In the genomic region with DNA sequence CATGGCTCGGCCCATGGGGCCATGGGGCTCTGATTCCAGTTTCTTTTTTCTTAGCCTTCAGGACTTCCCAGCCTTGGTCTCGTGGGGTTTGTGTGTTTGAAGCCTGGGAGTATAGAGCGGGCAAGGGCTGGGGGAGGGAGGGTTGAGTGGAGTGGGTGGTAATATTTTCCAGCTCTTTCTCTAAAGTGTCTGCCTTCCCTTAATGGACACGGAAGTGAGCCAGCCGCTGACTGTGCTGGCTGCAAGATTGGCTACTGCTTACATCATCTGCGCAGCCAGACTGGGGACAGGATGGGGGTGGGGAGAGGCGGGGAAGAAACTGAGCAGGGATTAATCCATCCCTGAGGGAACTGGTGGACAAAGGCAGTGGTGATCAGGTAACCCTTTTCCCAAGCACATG, we compare ENCODE assay signal across 9 mouse cellular contexts. TPM values are rescaled to one million over a fixed set of nuclear protein-coding genes. Genes with fewer than 3 reads are reported as not detected.
DNase-seq lines count a peak whose midpoint lies in the region; ATAC-seq lines count a peak whose summit lies in the region.
"Had no signal": no experiment of that assay in that cellular context is flagged by ENCODE, and none has a peak within 500 bp of the region (broad histone marks: within the 10 kb centered on the region; RNA-seq: fewer than 3 reads in every experiment).

No protein-coding gene starts in this region.

- no peak overlapping the region for H3K9ac ChIP-seq in neural tube, embryonic 11.5 days (ENCODE audit: low read length)
- H3K9ac ChIP-seq in hindbrain, embryonic 11.5 days (ENCODE audit: low read depth, low read length): no peak overlapping the region
- no peak overlapping the region; the same call in 1 of the 2 replicates for H3K9ac ChIP-seq in limb, embryonic 11.5 days (ENCODE audit: low read length)
- H3K9ac ChIP-seq in neural tube, embryonic 15.5 days (replicated peaks): no peak overlapping the region

- 55% methylated on average over 7 of the region's 7 CpGs for WGBS in neural tube, embryonic 11.5 days
- 48% methylated on average over 7 of the region's 7 CpGs for WGBS in hindbrain, embryonic 11.5 days
- WGBS in limb, embryonic 11.5 days: 27% methylated on average over 7 of the region's 7 CpGs
- 48% methylated on average over 7 of the region's 7 CpGs for WGBS in neural tube, embryonic 15.5 days

- H3K4me1 ChIP-seq in neural tube, embryonic 11.5 days (ENCODE audit: control insufficient read depth, insufficient read depth, low read length): 0 out of 2 replicates have a peak, but pooled peaks cover 3% of the 10 kb centered on the region
- no peaks in the 10 kb centered on the region for H3K4me1 ChIP-seq in hindbrain, embryonic 11.5 days (replicated peaks; ENCODE audit: control insufficient read depth, insufficient read depth, low read length)
- peaks cover 9% of the 10 kb centered on the region; the same call in 1 of the 2 replicates for H3K4me1 ChIP-seq in limb, embryonic 11.5 days (ENCODE audit: control insufficient read depth, insufficient read depth, low read length)
- H3K4me1 ChIP-seq in neural tube, embryonic 15.5 days: peaks cover 8% of the 10 kb centered on the region

- H3K9me3 ChIP-seq in neural tube, embryonic 11.5 days (ENCODE audit: control insufficient read depth, low read length): no peaks in the 10 kb centered on the region
- H3K9me3 ChIP-seq in hindbrain, embryonic 11.5 days (ENCODE audit: control insufficient read depth, low read length): no peaks in the 10 kb centered on the region
- no peaks in the 10 kb centered on the region for H3K9me3 ChIP-seq in limb, embryonic 11.5 days (ENCODE audit: control insufficient read depth, low read length)
- H3K9me3 ChIP-seq in neural tube, embryonic 15.5 days (replicated peaks): no peaks in the 10 kb centered on the region

- no peak overlapping the region for H3K4me3 ChIP-seq in neural tube, embryonic 11.5 days (ENCODE audit: low read depth, low read length)
- no peak overlapping the region for H3K4me3 ChIP-seq in hindbrain, embryonic 11.5 days (ENCODE audit: low read depth, low read length)
- no peak overlapping the region for H3K4me3 ChIP-seq in limb, embryonic 11.5 days (ENCODE audit: low read depth, low read length)
- no peak overlapping the region for H3K4me3 ChIP-seq in neural tube, embryonic 15.5 days (replicated peaks)

- ATAC-seq in neural tube, embryonic 11.5 days (ENCODE audit: insufficient read depth, low FRiP score, low TSS enrichment): no peak; the same call in 1 of the 2 replicates
- ATAC-seq in hindbrain, embryonic 11.5 days (ENCODE audit: low FRiP score): no peak
- ATAC-seq in limb, embryonic 11.5 days (ENCODE audit: insufficient number of reproducible peaks, low FRiP score, low TSS enrichment, low read depth): peak; percentile 86
- ATAC-seq in neural tube, embryonic 15.5 days (ENCODE audit: low FRiP score): peak; percentile 66; the same call in 1 of the 2 replicates

- no peaks in the 10 kb centered on the region for H3K27me3 ChIP-seq in neural tube, embryonic 11.5 days (ENCODE audit: control insufficient read depth, insufficient read depth, low read length)
- no peaks in the 10 kb centered on the region for H3K27me3 ChIP-seq in hindbrain, embryonic 11.5 days (ENCODE audit: control insufficient read depth, insufficient read depth, low read length)
- H3K27me3 ChIP-seq in limb, embryonic 11.5 days (ENCODE audit: control insufficient read depth, insufficient read depth, low read length): no peaks in the 10 kb centered on the region
- H3K27me3 ChIP-seq in neural tube, embryonic 15.5 days (replicated peaks): no peaks in the 10 kb centered on the region

- H3K36me3 ChIP-seq in neural tube, embryonic 11.5 days (ENCODE audit: control insufficient read depth, insufficient read depth, low read length): no peaks in the 10 kb centered on the region
- no peaks in the 10 kb centered on the region for H3K36me3 ChIP-seq in hindbrain, embryonic 11.5 days (ENCODE audit: control insufficient read depth, insufficient read depth, low read length)
- H3K36me3 ChIP-seq in limb, embryonic 11.5 days (ENCODE audit: control insufficient read depth, insufficient read depth, low read length): no peaks in the 10 kb centered on the region
- H3K36me3 ChIP-seq in neural tube, embryonic 15.5 days: no peaks in the 10 kb centered on the region

- DNase-seq in neural tube, embryonic 11.5 days (ENCODE audit: low spot score): peak; percentile 35
- DNase-seq in neural tube, embryonic 10.5 days (ENCODE audit: extremely low spot score, low spot score): no peak
- peak; percentile 16 to 19 for DNase-seq in frontal cortex, postnatal 14 days (ENCODE audit: low spot score in 2 of 2)
- DNase-seq in hindbrain, embryonic 11.5 days (ENCODE audit: low spot score): peak; percentile 20
- peak; percentile 66 for DNase-seq in limb, embryonic 11.5 days (ENCODE audit: low spot score)
- no peak for DNase-seq in T-cell, adult 2 months (ENCODE audit: low spot score)
- DNase-seq in urinary bladder, postnatal 25 days (ENCODE audit: low spot score): no peak

- no peak overlapping the region for H3K4me2 ChIP-seq in neural tube, embryonic 11.5 days (ENCODE audit: low read depth)
- no peak overlapping the region for H3K4me2 ChIP-seq in hindbrain, embryonic 11.5 days (replicated peaks; ENCODE audit: low read depth, low read length)
- H3K4me2 ChIP-seq in limb, embryonic 11.5 days (ENCODE audit: low read depth, severe bottlenecking): no peak overlapping the region
- H3K4me2 ChIP-seq in neural tube, embryonic 15.5 days: no peak overlapping the region

- H3K27ac ChIP-seq in neural tube, embryonic 11.5 days (ENCODE audit: low read depth, low read length): 0 out of 2 replicates have a peak overlapping the region, but pooled peaks have one; percentile 39
- no peak overlapping the region for H3K27ac ChIP-seq in hindbrain, embryonic 11.5 days (ENCODE audit: low read depth, low read length)
- peak overlapping the region; percentile 60; the same call in 1 of the 2 replicates for H3K27ac ChIP-seq in limb, embryonic 11.5 days (replicated peaks; ENCODE audit: low read depth, low read length)
- 0 out of 2 replicates have a peak overlapping the region, but pooled peaks have one; percentile 4 for H3K27ac ChIP-seq in neural tube, embryonic 15.5 days (replicated peaks)

RNA-seq across cellular contexts. Expression of gene Tnp1, which starts 52.3 kb away (rescaled TPM):
- not detected in 2 replicates for polyA plus RNA-seq in neural tube, embryonic 11.5 days (2014; fragmentation: Nextera tagmentation; extraction: Ambion mirVana)
- polyA plus RNA-seq in hindbrain, embryonic 11.5 days (2014; fragmentation: Nextera tagmentation; extraction: Ambion mirVana): not detected in 2 replicates
- polyA plus RNA-seq in limb, embryonic 11.5 days (2014; fragmentation: Nextera tagmentation; extraction: Ambion mirVana): not detected in 2 replicates
- polyA plus RNA-seq in neural tube, embryonic 15.5 days (2015; fragmentation: Nextera tagmentation; extraction: Ambion mirVana): not detected in 2 replicates
- polyA plus RNA-seq: liver, adult 2 months had no signal

Comparison
In these comparisons a context has a peak if more than half of its experiments do, and no peak if none do; other contexts are left out.
1. ATAC-seq: peak in limb, embryonic 11.5 days (single experiment) and neural tube, embryonic 15.5 days (single experiment); none in neural tube, embryonic 11.5 days (single experiment) and hindbrain, embryonic 11.5 days (single experiment).
2. DNase-seq: peak in neural tube, embryonic 11.5 days (single experiment), frontal cortex, postnatal 14 days (2 of 2), hindbrain, embryonic 11.5 days (single experiment) and limb, embryonic 11.5 days (single experiment); none in neural tube, embryonic 10.5 days (single experiment), T-cell, adult 2 months (single experiment) and urinary bladder, postnatal 25 days (single experiment).